Mouse (Mus musculus): Measurements from ENCODE around the gene Iyd.

The Iyd gene

DNA sequence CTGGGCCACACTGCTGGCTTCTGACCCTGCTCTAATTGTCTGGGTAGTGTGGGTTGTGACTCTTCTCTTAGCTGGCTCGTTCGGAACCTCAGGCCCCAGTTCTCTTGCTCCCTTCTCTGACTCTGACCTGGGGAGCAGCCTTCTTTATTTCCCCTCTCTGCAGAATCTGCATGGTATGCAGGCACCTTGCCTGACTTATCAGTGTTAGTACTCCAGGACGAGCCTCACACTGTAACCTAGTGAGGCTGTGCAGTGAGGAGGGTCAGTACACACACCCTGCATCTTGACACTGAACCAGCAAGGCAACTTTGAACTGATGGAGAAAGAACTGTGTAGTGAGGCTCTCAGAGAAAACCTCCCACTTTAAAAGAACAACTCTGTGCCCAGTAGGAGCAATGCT, 15.5 kb upstream of the Iyd start:
- DNase-seq (ENCODE audit: low read depth, low spot score): no peak
- no peaks in the 10 kb centered on the region for H3K36me3 ChIP-seq (ENCODE audit: control insufficient read depth, insufficient read depth, low read length, poor library complexity, severe bottlenecking)

GRCm38 (mm10) chr10:3525420-3526019, 14.5 kb upstream of the Iyd start:
- DNase-seq (ENCODE audit: low read depth, low spot score): no peak
- Histone ChIP-seq H3K36me3 (ENCODE audit: control insufficient read depth, insufficient read depth, low read length, poor library complexity, severe bottlenecking) (no peaks in the 10 kb centered on the region), H3K27me3 (ENCODE audit: control insufficient read depth, insufficient read depth, low read length, poor library complexity, severe bottlenecking) (no peaks in the 10 kb centered on the region)

More for the DNA sequence above, 15.5 kb upstream of the Iyd start:
- H3K27me3 ChIP-seq (ENCODE audit: control insufficient read depth, insufficient read depth, low read length, poor library complexity, severe bottlenecking): no peaks in the 10 kb centered on the region

DNA sequence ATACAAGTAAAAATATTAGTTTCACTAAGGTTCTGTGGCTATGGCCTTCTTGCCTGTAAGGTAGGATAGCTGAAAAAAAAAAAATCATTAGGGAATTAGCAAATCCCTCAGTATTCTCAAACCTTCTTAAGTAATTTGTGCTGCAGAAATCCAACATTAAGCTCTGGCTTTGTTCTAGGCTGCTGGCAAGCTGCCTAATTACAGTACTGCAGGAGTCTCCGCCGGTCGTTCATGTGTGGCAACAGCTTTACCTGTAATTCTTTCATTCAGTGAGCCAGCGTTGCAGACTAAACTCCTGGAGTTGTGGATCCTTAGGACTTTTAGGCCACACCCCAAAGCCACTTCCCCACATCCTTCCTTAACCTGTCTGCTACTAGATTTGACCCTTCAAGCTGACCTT, 10.2 kb upstream of the Iyd start:
- DNase-seq (ENCODE audit: low read depth, low spot score): no peak
- no peaks in the 10 kb centered on the region for H3K27me3 ChIP-seq (ENCODE audit: control insufficient read depth, insufficient read depth, low read length, poor library complexity, severe bottlenecking)
- no peaks in the 10 kb centered on the region for H3K36me3 ChIP-seq (ENCODE audit: control insufficient read depth, insufficient read depth, low read length, poor library complexity, severe bottlenecking)

- DNase-seq (ENCODE audit: low read depth, low spot score): no peak
- no peaks in the 10 kb centered on the region for H3K36me3 ChIP-seq (ENCODE audit: control insufficient read depth, insufficient read depth, low read length, poor library complexity, severe bottlenecking)
- no peaks in the 10 kb centered on the region for H3K27me3 ChIP-seq (ENCODE audit: control insufficient read depth, insufficient read depth, low read length, poor library complexity, severe bottlenecking)
Measured at GRCm38 (mm10) chr10:3530661-3531060, 9.4 kb upstream of the Iyd start.

DNA sequence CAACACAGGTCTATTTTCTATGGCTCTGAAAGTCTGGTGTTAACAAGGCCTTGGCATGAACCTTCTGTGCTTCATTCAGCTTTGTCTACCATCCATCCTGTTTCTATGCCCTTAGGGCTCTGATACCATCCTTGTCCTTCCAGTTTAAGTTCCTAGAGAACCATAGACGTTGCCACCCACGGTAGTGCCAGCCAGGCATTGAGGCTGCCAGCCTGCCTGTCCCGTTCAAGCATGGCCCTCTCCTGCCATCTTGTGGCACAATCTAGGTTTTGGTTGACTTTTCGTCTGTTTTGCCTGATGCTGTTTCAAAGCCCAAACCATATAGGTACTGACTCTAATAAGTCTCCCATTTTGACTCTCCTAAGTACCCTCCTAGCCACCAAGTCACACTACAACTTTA, 8.7 kb upstream of the Iyd start:
- DNase-seq (ENCODE audit: low read depth, low spot score): peak; percentile 20

DNA sequence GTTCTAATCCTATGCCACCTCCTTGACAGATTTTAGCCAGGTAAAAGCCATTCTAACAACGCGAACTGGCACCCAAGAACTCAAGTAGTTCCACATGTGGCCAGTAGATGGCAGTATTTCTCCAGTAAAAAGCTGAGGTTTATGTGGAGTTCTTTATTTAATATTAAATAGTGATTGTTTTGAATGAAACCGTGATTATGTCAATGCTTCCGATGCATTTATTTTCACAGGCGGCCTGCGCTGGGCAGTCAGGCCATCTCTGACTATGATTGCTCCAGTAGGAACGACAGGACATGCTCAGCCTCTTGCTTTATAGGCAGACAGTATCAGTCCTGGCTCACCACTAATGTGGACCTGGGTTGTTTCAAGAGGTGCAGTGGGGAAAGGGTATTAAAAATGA, 5.6 kb upstream of the Iyd start:
- H3K36me3 ChIP-seq (ENCODE audit: control insufficient read depth, insufficient read depth, low read length, poor library complexity, severe bottlenecking): no peaks in the 10 kb centered on the region
- DNase-seq (ENCODE audit: low read depth, low spot score): peak; percentile 57
- H3K27me3 ChIP-seq (ENCODE audit: control insufficient read depth, insufficient read depth, low read length, poor library complexity, severe bottlenecking): no peaks in the 10 kb centered on the region

More for the DNA sequence above, 8.7 kb upstream of the Iyd start:
- no peaks in the 10 kb centered on the region for H3K36me3 ChIP-seq (ENCODE audit: control insufficient read depth, insufficient read depth, low read length, poor library complexity, severe bottlenecking)
- H3K27me3 ChIP-seq (ENCODE audit: control insufficient read depth, insufficient read depth, low read length, poor library complexity, severe bottlenecking): no peaks in the 10 kb centered on the region

DNA sequence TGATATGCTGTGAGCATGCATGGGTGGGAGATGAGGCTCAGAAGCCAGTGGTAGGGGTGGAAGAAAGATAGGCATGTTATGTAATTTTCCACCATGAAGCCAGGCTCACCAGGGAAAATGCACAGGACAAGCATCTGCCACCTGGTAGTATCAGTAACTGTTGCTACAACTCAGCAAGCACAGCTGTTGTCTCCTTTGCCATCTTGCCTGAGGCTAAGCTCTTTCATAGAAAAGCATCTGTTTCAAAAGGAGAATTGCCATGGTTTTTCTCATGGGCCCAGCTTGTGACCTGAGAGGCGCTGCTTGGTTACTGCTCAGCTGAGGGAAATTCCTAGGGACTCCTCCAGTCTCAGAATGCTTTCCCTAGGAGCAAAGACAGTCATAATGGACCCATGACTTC, 3.7 kb upstream of the Iyd start:
- H3K27me3 ChIP-seq (ENCODE audit: control insufficient read depth, insufficient read depth, low read length, poor library complexity, severe bottlenecking): no peaks in the 10 kb centered on the region
- H3K36me3 ChIP-seq (ENCODE audit: control insufficient read depth, insufficient read depth, low read length, poor library complexity, severe bottlenecking): no peaks in the 10 kb centered on the region

GRCm38 (mm10) chr10:3549384-3549783, 9.3 kb downstream of the Iyd start:
- Histone ChIP-seq H3K36me3 (ENCODE audit: control insufficient read depth, insufficient read depth, low read length, poor library complexity, severe bottlenecking) (no peaks in the 10 kb centered on the region), H3K27me3 (ENCODE audit: control insufficient read depth, insufficient read depth, low read length, poor library complexity, severe bottlenecking) (no peaks in the 10 kb centered on the region)
- no peak for DNase-seq (ENCODE audit: low read depth, low spot score)

More for the DNA sequence above, 3.7 kb upstream of the Iyd start:
- DNase-seq (ENCODE audit: low read depth, low spot score): no peak

DNA sequence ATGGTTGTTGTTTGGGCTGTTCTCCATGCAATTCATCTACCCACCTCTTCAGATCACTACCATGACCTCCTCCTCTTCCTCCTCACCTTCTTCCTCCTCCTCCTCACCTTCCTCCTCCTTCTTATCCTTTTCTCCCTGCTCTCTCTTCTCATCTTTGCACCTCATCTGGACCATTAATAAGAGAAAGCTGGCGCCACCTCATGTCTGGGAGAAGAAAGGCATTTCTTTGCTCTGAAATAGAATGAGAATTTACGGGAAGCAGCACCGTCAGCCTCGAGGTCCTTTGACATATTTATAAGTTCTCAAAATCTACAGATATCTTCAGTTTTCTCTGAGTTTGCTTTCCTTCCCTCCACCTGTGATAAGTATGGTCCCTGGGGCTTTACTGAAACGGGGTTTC, 15.1 kb downstream of the Iyd start:
- no peaks in the 10 kb centered on the region for H3K27me3 ChIP-seq (ENCODE audit: control insufficient read depth, insufficient read depth, low read length, poor library complexity, severe bottlenecking)
- no peaks in the 10 kb centered on the region for H3K36me3 ChIP-seq (ENCODE audit: control insufficient read depth, insufficient read depth, low read length, poor library complexity, severe bottlenecking)
- DNase-seq (ENCODE audit: low read depth, low spot score): no peak

DNA sequence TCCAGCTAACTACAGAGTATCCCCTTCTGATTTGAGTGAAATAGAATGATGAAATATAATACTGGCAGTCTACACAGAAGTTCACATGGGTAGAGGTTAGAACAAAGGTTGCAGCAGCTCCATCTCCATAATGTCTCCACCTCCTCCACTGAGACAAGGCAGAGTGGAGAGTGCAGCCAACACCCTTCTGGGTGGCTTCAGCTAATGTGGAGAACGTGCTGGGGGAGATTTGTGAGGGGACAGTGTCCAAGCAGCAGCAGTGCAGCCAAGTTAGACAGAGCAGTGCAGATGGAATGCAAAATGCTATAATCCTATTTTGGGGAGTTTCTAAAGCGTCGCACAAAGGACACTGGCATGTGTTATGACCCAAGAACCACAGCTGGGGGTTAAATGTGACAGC, 16.5 kb downstream of the Iyd start:
- H3K27me3 ChIP-seq (ENCODE audit: control insufficient read depth, insufficient read depth, low read length, poor library complexity, severe bottlenecking): no peaks in the 10 kb centered on the region
- no peak for DNase-seq (ENCODE audit: low read depth, low spot score)
- H3K36me3 ChIP-seq (ENCODE audit: control insufficient read depth, insufficient read depth, low read length, poor library complexity, severe bottlenecking): no peaks in the 10 kb centered on the region

DNA sequence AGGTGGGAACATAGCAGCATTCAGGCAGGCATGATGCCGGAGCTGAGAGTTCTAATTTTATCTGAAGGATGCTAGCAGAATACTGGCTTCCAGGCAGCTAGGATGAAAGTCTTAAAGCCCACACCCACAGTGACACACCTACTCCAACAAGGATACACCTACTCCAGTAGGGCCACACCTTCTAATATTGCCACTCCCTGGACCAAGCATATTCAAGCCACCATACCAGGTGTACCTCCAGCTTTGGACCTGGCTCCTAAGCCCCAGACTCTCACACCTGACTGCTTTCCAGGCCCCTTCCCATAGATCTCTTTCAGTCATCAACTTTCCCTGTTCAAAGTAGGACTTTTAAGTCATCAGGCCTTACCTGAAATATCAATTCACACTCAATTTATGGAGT, 19.1 kb downstream of the Iyd start:
- Histone ChIP-seq H3K27me3 (ENCODE audit: control insufficient read depth, insufficient read depth, low read length, poor library complexity, severe bottlenecking) (no peaks in the 10 kb centered on the region), H3K36me3 (ENCODE audit: control insufficient read depth, insufficient read depth, low read length, poor library complexity, severe bottlenecking) (no peaks in the 10 kb centered on the region)
- no peak for DNase-seq (ENCODE audit: low read depth, low spot score)

DNA sequence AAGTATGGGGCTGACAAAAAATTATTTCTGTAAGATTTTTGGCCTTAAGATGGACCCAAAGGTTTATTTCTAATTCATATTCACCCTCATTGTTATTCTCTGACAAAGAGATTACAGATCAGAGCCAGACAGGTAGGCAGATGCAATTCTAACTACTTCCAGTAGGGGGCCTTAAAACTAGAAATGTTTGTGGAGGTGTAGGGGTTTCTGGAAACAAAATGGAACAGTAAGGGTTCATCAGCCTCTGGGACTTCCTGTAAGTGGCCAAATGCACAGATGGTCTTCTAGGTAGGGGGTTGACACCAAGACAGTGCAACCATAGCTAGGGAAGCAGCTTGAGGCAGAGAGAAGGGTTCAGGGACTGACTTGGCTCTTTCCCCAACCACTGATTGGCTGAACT, 22.1 kb downstream of the Iyd start:
- peak; percentile 16 for DNase-seq (ENCODE audit: low read depth, low spot score)
- H3K27me3 ChIP-seq (ENCODE audit: control insufficient read depth, insufficient read depth, low read length, poor library complexity, severe bottlenecking): no peaks in the 10 kb centered on the region
- no peaks in the 10 kb centered on the region for H3K36me3 ChIP-seq (ENCODE audit: control insufficient read depth, insufficient read depth, low read length, poor library complexity, severe bottlenecking)

DNA sequence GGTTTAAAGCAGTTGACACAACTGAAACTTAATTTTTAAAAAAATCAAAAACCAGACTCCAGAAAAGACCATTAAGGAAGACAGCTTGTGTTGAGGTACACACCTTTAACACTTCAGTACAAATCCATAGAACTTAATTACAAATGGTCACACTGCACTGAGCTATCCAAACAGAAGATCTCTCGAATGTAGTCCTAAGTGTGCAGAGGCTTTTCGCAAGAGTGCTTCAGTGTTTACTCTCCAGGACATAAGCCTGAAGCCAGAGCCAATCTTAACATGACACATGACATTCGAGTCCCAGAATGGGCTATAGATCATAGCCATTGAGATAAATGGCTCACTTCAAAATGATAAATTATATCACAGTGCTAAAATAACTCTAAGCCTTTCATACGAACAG, 25.1 kb downstream of the Iyd start:
- H3K36me3 ChIP-seq (ENCODE audit: control insufficient read depth, insufficient read depth, low read length, poor library complexity, severe bottlenecking): no peaks in the 10 kb centered on the region
- H3K27me3 ChIP-seq (ENCODE audit: control insufficient read depth, insufficient read depth, low read length, poor library complexity, severe bottlenecking): no peaks in the 10 kb centered on the region
- DNase-seq (ENCODE audit: low read depth, low spot score): no peak

GRCm38 (mm10) chr10:3567821-3568220, 27.8 kb downstream of the Iyd start:
- DNase-seq (ENCODE audit: low read depth, low spot score): peak; percentile 15
- Histone ChIP-seq H3K36me3 (ENCODE audit: control insufficient read depth, insufficient read depth, low read length, poor library complexity, severe bottlenecking) (no peaks in the 10 kb centered on the region), H3K27me3 (ENCODE audit: control insufficient read depth, insufficient read depth, low read length, poor library complexity, severe bottlenecking) (no peaks in the 10 kb centered on the region)

GRCm38 (mm10) chr10:3572723-3573649, 32.9 kb downstream of the Iyd start:
- Histone ChIP-seq H3K36me3 (ENCODE audit: control insufficient read depth, insufficient read depth, low read length, poor library complexity, severe bottlenecking) (no peaks in the 10 kb centered on the region), H3K27me3 (ENCODE audit: control insufficient read depth, insufficient read depth, low read length, poor library complexity, severe bottlenecking) (no peaks in the 10 kb centered on the region)
- peak; percentile 23 for DNase-seq (ENCODE audit: low read depth, low spot score)

All from splenic B cell, adult 2 months (primary cell).